Comparison of ENCODE assay signal across 8 mouse cellular contexts in genomic region chr3:51341268-51342081, GRCm38 (mm10). TPM values are rescaled to one million over a fixed set of nuclear protein-coding genes. Genes with fewer than 3 reads are reported as not detected.
DNase-seq lines count a peak whose midpoint lies in the region; ATAC-seq and TF ChIP-seq lines count a peak whose summit lies in the region.

No protein-coding gene starts in this region.

- WGBS in heart, embryonic 13.5 days = under 1% methylated on average over 80 of the region's 86 CpGs
- WGBS in kidney, postnatal 0 days = under 1% methylated on average over 79 of the region's 86 CpGs
- WGBS in liver, embryonic 13.5 days (ENCODE audit: insufficient replicate concordance) = under 1% methylated on average over 86 of the region's 86 CpGs
- 1% methylated on average over 80 of the region's 86 CpGs for WGBS in stomach, embryonic 14.5 days

- H3K9ac ChIP-seq in heart, embryonic 13.5 days = peak overlapping the region; percentile 97
- H3K9ac ChIP-seq in kidney, postnatal 0 days (ENCODE audit: low read depth, low read length) = peak overlapping the region; percentile 96
- peak overlapping the region; percentile 99 for H3K9ac ChIP-seq in liver, embryonic 13.5 days
- H3K9ac ChIP-seq in stomach, embryonic 14.5 days (replicated peaks; ENCODE audit: low read depth, low read length) = peak overlapping the region; percentile 86

- H3K27ac ChIP-seq in heart, embryonic 13.5 days (replicated peaks) = peak overlapping the region; percentile 100
- peak overlapping the region; percentile 97 for H3K27ac ChIP-seq in kidney, postnatal 0 days
- H3K27ac ChIP-seq in liver, embryonic 13.5 days = peak overlapping the region; percentile 99
- H3K27ac ChIP-seq in stomach, embryonic 14.5 days (ENCODE audit: low read length) = peak overlapping the region; percentile 97

- no peak for TF ChIP-seq CTCF in brain, embryonic 14.5 days (IDR thresholded peaks at IDR 0.05; ENCODE audit: borderline replicate concordance, extremely low read depth, insufficient read depth, insufficient read length)
- TF ChIP-seq CTCF in kidney, postnatal 0 days (IDR thresholded peaks at IDR 0.05; ENCODE audit: low read depth) = no peak

- peak; percentile 83 for DNase-seq in CD4-positive helper T cell, adult 2 months (ENCODE audit: low read depth, low spot score)
- peak; percentile 92 for DNase-seq in brain, embryonic 14.5 days (ENCODE audit: low read depth)
- DNase-seq in kidney, postnatal 0 days (ENCODE audit: low spot score) = peak; percentile 85
- DNase-seq in liver, embryonic 13.5 days = peak; percentile 83
- DNase-seq in neural tube, embryonic 10.5 days (ENCODE audit: extremely low spot score, low spot score) = peak; percentile 87

- H3K27me3 ChIP-seq in erythroblast, embryonic 14.5 days (ENCODE audit: control insufficient read depth) = no peaks in the 10 kb centered on the region
- H3K27me3 ChIP-seq in heart, embryonic 13.5 days (replicated peaks) = no peaks in the 10 kb centered on the region
- H3K27me3 ChIP-seq in kidney, postnatal 0 days (ENCODE audit: insufficient read depth, low read length) = no peaks in the 10 kb centered on the region
- no peaks in the 10 kb centered on the region for H3K27me3 ChIP-seq in liver, embryonic 13.5 days
- no peaks in the 10 kb centered on the region for H3K27me3 ChIP-seq in stomach, embryonic 14.5 days (ENCODE audit: control insufficient read depth, insufficient read depth, low read length)

- peaks cover 9% of the 10 kb centered on the region for H3K36me3 ChIP-seq in erythroblast, embryonic 14.5 days (ENCODE audit: control insufficient read depth)
- H3K36me3 ChIP-seq in heart, embryonic 13.5 days = no peaks in the 10 kb centered on the region
- no peaks in the 10 kb centered on the region for H3K36me3 ChIP-seq in kidney, postnatal 0 days (ENCODE audit: insufficient read depth, low read length)
- H3K36me3 ChIP-seq in liver, embryonic 13.5 days = no peaks in the 10 kb centered on the region
- no peaks in the 10 kb centered on the region for H3K36me3 ChIP-seq in stomach, embryonic 14.5 days (ENCODE audit: control insufficient read depth, insufficient read depth, low read length)

- peak; percentile 79 for ATAC-seq in heart, embryonic 13.5 days (ENCODE audit: extremely low read depth, insufficient number of reproducible peaks, low FRiP score, low TSS enrichment)
- peak; percentile 83 for ATAC-seq in kidney, postnatal 0 days (replicated peaks; ENCODE audit: low FRiP score, low read depth)
- peak; percentile 78 for ATAC-seq in liver, embryonic 13.5 days (ENCODE audit: low read depth)
- peak; percentile 83 for ATAC-seq in stomach, embryonic 14.5 days (ENCODE audit: insufficient number of reproducible peaks, insufficient read depth, low FRiP score, low read depth)

- H3K4me2 ChIP-seq in heart, embryonic 13.5 days = peak overlapping the region; percentile 94
- H3K4me2 ChIP-seq in kidney, postnatal 0 days (ENCODE audit: low read length) = peak overlapping the region; percentile 93
- H3K4me2 ChIP-seq in liver, embryonic 13.5 days = peak overlapping the region; percentile 100
- H3K4me2 ChIP-seq in stomach, embryonic 14.5 days (replicated peaks; ENCODE audit: low read depth, low read length) = peak overlapping the region; percentile 65

- peaks cover 43% of the 10 kb centered on the region for H3K4me1 ChIP-seq in erythroblast, embryonic 14.5 days (ENCODE audit: control insufficient read depth)
- peaks cover 21% of the 10 kb centered on the region for H3K4me1 ChIP-seq in heart, embryonic 13.5 days
- no peaks in the 10 kb centered on the region for H3K4me1 ChIP-seq in kidney, postnatal 0 days (replicated peaks; ENCODE audit: insufficient read depth, low read length)
- H3K4me1 ChIP-seq in liver, embryonic 13.5 days (replicated peaks) = peaks cover 33% of the 10 kb centered on the region
- H3K4me1 ChIP-seq in stomach, embryonic 14.5 days (ENCODE audit: control insufficient read depth, insufficient read depth, low read length) = no peaks in the 10 kb centered on the region

- TF ChIP-seq POLR2A in brain, embryonic 14.5 days (IDR thresholded peaks at IDR 0.05; ENCODE audit: borderline replicate concordance, extremely low read depth, insufficient read depth, insufficient read length, poor library complexity, severe bottlenecking) = peak; percentile 59; the same call in 1 of the 2 replicates

- peak overlapping the region; percentile 97 for H3K4me3 ChIP-seq in erythroblast, embryonic 14.5 days (replicated peaks)
- H3K4me3 ChIP-seq in heart, embryonic 13.5 days = peak overlapping the region; percentile 97
- peak overlapping the region; percentile 94 for H3K4me3 ChIP-seq in kidney, postnatal 0 days (replicated peaks; ENCODE audit: low read depth, low read length)
- peak overlapping the region; percentile 95 for H3K4me3 ChIP-seq in liver, embryonic 13.5 days (replicated peaks)
- peak overlapping the region; percentile 95 for H3K4me3 ChIP-seq in stomach, embryonic 14.5 days (ENCODE audit: low read depth, low read length)

- H3K9me3 ChIP-seq in erythroblast, embryonic 14.5 days (ENCODE audit: control insufficient read depth, low read length) = peaks cover 5% of the 10 kb centered on the region; the same call in 1 of the 2 replicates
- H3K9me3 ChIP-seq in heart, embryonic 13.5 days = no peaks in the 10 kb centered on the region
- H3K9me3 ChIP-seq in kidney, postnatal 0 days (replicated peaks; ENCODE audit: low read length) = no peaks in the 10 kb centered on the region
- H3K9me3 ChIP-seq in liver, embryonic 13.5 days (replicated peaks) = no peaks in the 10 kb centered on the region
- no peaks in the 10 kb centered on the region for H3K9me3 ChIP-seq in stomach, embryonic 14.5 days (ENCODE audit: control insufficient read depth, low read depth, low read length)

RNA-seq across cellular contexts. Expression of gene Elf2, which starts 1.0 kb away (rescaled TPM):
- 60.0 and 62.9 TPM in 2 replicates for polyA plus RNA-seq in brain, embryonic 14.5 days (2012; rRNA removed)
- 1.1 and 1.4 TPM in 2 replicates for polyA plus RNA-seq in erythroblast, embryonic 14.5 days (2012)
- polyA plus RNA-seq in heart, embryonic 13.5 days (2015; fragmentation: Nextera tagmentation; extraction: Ambion mirVana) = 50.7 and 57.8 TPM in 2 replicates
- 56.2 and 60.3 TPM in 2 replicates for polyA plus RNA-seq in kidney, postnatal 0 days (2015; fragmentation: Nextera tagmentation; extraction: Ambion mirVana)
- 24.0 and 24.4 TPM in 2 replicates for polyA plus RNA-seq in liver, embryonic 13.5 days (2015; fragmentation: Nextera tagmentation; extraction: Ambion mirVana)
- 61.1 and 72.6 TPM in 2 replicates for polyA plus RNA-seq in stomach, embryonic 14.5 days (2014; fragmentation: Nextera tagmentation; extraction: Ambion mirVana)

RNA-seq across cellular contexts. Expression of gene Mgarp, which starts 55.1 kb away (rescaled TPM):
- polyA plus RNA-seq in brain, embryonic 14.5 days (2012; rRNA removed) = 1.2 and 1.7 TPM in 2 replicates
- 0.08 TPM in 2 replicates for polyA plus RNA-seq in erythroblast, embryonic 14.5 days (2012)
- polyA plus RNA-seq in heart, embryonic 13.5 days (2015; fragmentation: Nextera tagmentation; extraction: Ambion mirVana) = 11.7 and 12.2 TPM in 2 replicates
- 0.76 and 0.88 TPM in 2 replicates for polyA plus RNA-seq in kidney, postnatal 0 days (2015; fragmentation: Nextera tagmentation; extraction: Ambion mirVana)
- 1.1 TPM in 2 replicates for polyA plus RNA-seq in liver, embryonic 13.5 days (2015; fragmentation: Nextera tagmentation; extraction: Ambion mirVana)
- polyA plus RNA-seq in stomach, embryonic 14.5 days (2014; fragmentation: Nextera tagmentation; extraction: Ambion mirVana) = 2.9 and 3.0 TPM in 2 replicates

Comparison
In these comparisons a context has a peak if more than half of its experiments do, and no peak if none do; other contexts are left out.
1. Peak in every context shown above with its lines: DNase-seq, ATAC-seq, H3K4me3 ChIP-seq and H3K27ac ChIP-seq.
2. RNA of gene Elf2, which starts 1.0 kb away (polyA plus RNA-seq): 61.1 to 72.6 TPM in stomach, embryonic 14.5 days, 60.0 to 62.9 TPM in brain, embryonic 14.5 days, 56.2 to 60.3 TPM in kidney, postnatal 0 days, 50.7 to 57.8 TPM in heart, embryonic 13.5 days and 24.0 to 24.4 TPM in liver, embryonic 13.5 days; 1.1 to 1.4 TPM in erythroblast, embryonic 14.5 days; every median in the first group is over 10 times any median in the second.